Mouse (Mus musculus) heart, embryonic 15.5 days (tissue): ENCODE results near the gene Atp6v0a2. TPM values are rescaled to one million over a fixed set of nuclear protein-coding genes. Genes with fewer than 3 reads are reported as not detected.
"Not testable (repeated sequence)": the region's sequence is repeated elsewhere in the genome, so short reads cannot be mapped to it uniquely, and the experiment has no call there.

Source experiments
- ATAC-seq: fragments of 200-750 bp; cut with Nextera tagmentation; replicated peaks from 2 replicates; pipeline ENCODE4 v1.8.0; 2017; ENCODE audit warnings: low read depth, moderate TSS enrichment; ENCODE audit not compliant: insufficient number of reproducible peaks, insufficient read depth, low FRiP score
- H3K27ac ChIP-seq: fragments of 300-500 bp; sonication (generic); 2 replicates; pipeline ENCODE4 v1.5.1; 2015; ENCODE audit warnings: mild to moderate bottlenecking, inconsistent platforms
- H3K27me3 ChIP-seq: fragments of 300-500 bp; sonication (generic); 2 replicates; pipeline ENCODE4 v1.6.1; 2015; ENCODE audit warnings: inconsistent platforms
- H3K36me3 ChIP-seq: fragments of 300-500 bp; sonication (generic); 2 replicates; pipeline ENCODE4 v1.6.1; 2015; ENCODE audit warnings: mild to moderate bottlenecking, inconsistent platforms
- H3K4me1 ChIP-seq: fragments of 300-500 bp; sonication (generic); replicated peaks from 2 replicates; pipeline ENCODE4 v1.6.1; 2015; ENCODE audit warnings: inconsistent platforms
- H3K4me2 ChIP-seq: fragments of 300-500 bp; sonication (generic); 2 replicates; pipeline ENCODE4 v1.6.1; 2015; ENCODE audit warnings: inconsistent platforms, mild to moderate bottlenecking, moderate library complexity
- H3K4me3 ChIP-seq: fragments of 300-500 bp; sonication (generic); 2 replicates; pipeline ENCODE4 v1.5.1; 2015; ENCODE audit warnings: mild to moderate bottlenecking, inconsistent platforms
- H3K9ac ChIP-seq: fragments of 300-500 bp; sonication (generic); 2 replicates; pipeline ENCODE4 v1.6.1; 2015; ENCODE audit warnings: mild to moderate bottlenecking, inconsistent platforms
- H3K9me3 ChIP-seq: fragments of 300-500 bp; sonication (generic); replicated peaks from 2 replicates; pipeline ENCODE4 v1.6.1; 2016; ENCODE audit warnings: inconsistent platforms
- WGBS: fragments of 180-500 bp; shearing (Covaris S2); methylation state at CpG from one replicate; pipeline ENCODE4 v1.1.7; 2015; ENCODE audit warnings: mixed read lengths; 5-methylcytosine and 5-hydroxymethylcytosine counted together
- polyA plus RNA-seq: library from polyadenylated mRNA; unstranded; fragments of >200 nt; fragmentation: Nextera tagmentation; extraction: Ambion mirVana; gene quantifications from 2 replicates; pipeline ENCODE4 v1.2.1, GENCODE M21; 2015

Gene Atp6v0a2
- polyA plus RNA-seq, 1 experiment from 2014 or later, result 26.6 TPM

GRCm38 (mm10) chr5:124614709-124615108 is 13.7 kb upstream of the Atp6v0a2 start:
- H3K9me3 ChIP-seq, result no peaks in the 10 kb centered on the region
- no peak overlapping the region for H3K9ac ChIP-seq
- WGBS, result 74% methylated on average over 11 of the region's 11 CpGs
- H3K4me1 ChIP-seq, result no peaks in the 10 kb centered on the region
- no peak overlapping the region for H3K4me2 ChIP-seq
- peak overlapping the region; percentile 21; the same call in 1 of the 2 replicates for H3K27ac ChIP-seq
- ATAC-seq, result 0 out of 2 replicates have a peak, but pooled peaks have one; percentile 22
- no peaks in the 10 kb centered on the region for H3K36me3 ChIP-seq
- H3K27me3 ChIP-seq, result no peaks in the 10 kb centered on the region
- H3K4me3 ChIP-seq, result no peak overlapping the region

DNA sequence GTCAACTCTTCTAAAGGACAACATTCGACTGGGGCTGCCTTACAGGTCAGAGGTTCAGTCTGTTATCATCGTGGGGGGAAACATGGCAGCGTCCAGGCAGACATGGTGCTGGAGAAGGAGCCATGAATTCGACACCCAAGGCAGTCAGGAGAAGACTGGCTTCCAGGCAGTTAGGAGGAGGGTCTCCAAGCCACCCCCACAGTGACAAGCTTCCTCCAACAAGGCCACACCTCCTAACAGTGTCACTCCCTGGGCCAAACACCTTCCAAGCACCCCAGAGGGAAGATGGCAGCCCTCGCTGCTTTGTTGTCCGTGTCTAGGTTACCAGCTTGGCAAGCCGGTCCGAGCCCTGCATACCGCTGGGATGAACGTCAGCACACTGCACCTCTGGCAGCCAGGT is 9.7 kb upstream of the Atp6v0a2 start:
- no peaks in the 10 kb centered on the region for H3K36me3 ChIP-seq
- H3K4me1 ChIP-seq, result no peaks in the 10 kb centered on the region
- H3K9me3 ChIP-seq, result no peaks in the 10 kb centered on the region
- no peak overlapping the region for H3K4me3 ChIP-seq
- no peak overlapping the region for H3K4me2 ChIP-seq
- no peak overlapping the region for H3K9ac ChIP-seq
- no peak overlapping the region for H3K27ac ChIP-seq
- 73% methylated on average over 10 of the region's 10 CpGs for WGBS
- no peaks in the 10 kb centered on the region for H3K27me3 ChIP-seq
- no peak for ATAC-seq

GRCm38 (mm10) chr5:124621362-124621761 is 7.0 kb upstream of the Atp6v0a2 start:
- no peaks in the 10 kb centered on the region for H3K4me1 ChIP-seq
- H3K36me3 ChIP-seq, result no peaks in the 10 kb centered on the region

GRCm38 (mm10) chr5:124622890-124623289 is 5.5 kb upstream of the Atp6v0a2 start:
- no peak for ATAC-seq
- H3K27me3 ChIP-seq, result no peaks in the 10 kb centered on the region
- no peak overlapping the region for H3K4me2 ChIP-seq
- H3K4me3 ChIP-seq, result no peak overlapping the region
- H3K36me3 ChIP-seq, result no peaks in the 10 kb centered on the region
- WGBS, result 80% methylated on average over 15 of the region's 15 CpGs
- no peaks in the 10 kb centered on the region for H3K9me3 ChIP-seq
- H3K4me1 ChIP-seq, result peaks cover under 1% of the 10 kb centered on the region; the same call in 1 of the 2 replicates
- H3K9ac ChIP-seq, result no peak overlapping the region
- no peak overlapping the region for H3K27ac ChIP-seq

More at GRCm38 (mm10) chr5:124621362-124621761, 7.0 kb upstream of the Atp6v0a2 start:
- Histone ChIP-seq H3K27ac (no peak overlapping the region), H3K4me2 (no peak overlapping the region), H3K4me3 (no peak overlapping the region), H3K9me3 (no peaks in the 10 kb centered on the region), H3K27me3 (no peaks in the 10 kb centered on the region), H3K9ac (no peak overlapping the region)
- WGBS, result 73% methylated on average over 13 of the region's 13 CpGs
- ATAC-seq, result no peak

GRCm38 (mm10) chr5:124624291-124624690 is 4.1 kb upstream of the Atp6v0a2 start:
- Histone ChIP-seq H3K4me1 (peaks cover 6% of the 10 kb centered on the region), H3K27ac (no peak overlapping the region), H3K9me3 (no peaks in the 10 kb centered on the region), H3K27me3 (no peaks in the 10 kb centered on the region), H3K9ac (no peak overlapping the region), H3K4me2 (no peak overlapping the region), H3K36me3 (no peaks in the 10 kb centered on the region), H3K4me3 (no peak overlapping the region)
- no peak for ATAC-seq
- 81% methylated on average over 9 of the region's 9 CpGs for WGBS

- 9% methylated on average over 11 of the region's 11 CpGs for WGBS
- no peak for ATAC-seq
- Histone ChIP-seq H3K4me1 (peaks cover 20% of the 10 kb centered on the region), H3K9me3 (no peaks in the 10 kb centered on the region), H3K27ac (no peak overlapping the region), H3K4me2 (peak overlapping the region; percentile 93), H3K4me3 (peak overlapping the region; percentile 86), H3K27me3 (no peaks in the 10 kb centered on the region), H3K9ac (peak overlapping the region; percentile 85), H3K36me3 (peaks cover 16% of the 10 kb centered on the region)
These were observed 1.3 kb downstream of the Atp6v0a2 start for GRCm38 (mm10) chr5:124629641-124630040.

- no peak overlapping the region for H3K9ac ChIP-seq
- 90% methylated on average over 11 of the region's 11 CpGs for WGBS
These were observed 3.3 kb downstream of the Atp6v0a2 start for GRCm38 (mm10) chr5:124631685-124632084.

DNA sequence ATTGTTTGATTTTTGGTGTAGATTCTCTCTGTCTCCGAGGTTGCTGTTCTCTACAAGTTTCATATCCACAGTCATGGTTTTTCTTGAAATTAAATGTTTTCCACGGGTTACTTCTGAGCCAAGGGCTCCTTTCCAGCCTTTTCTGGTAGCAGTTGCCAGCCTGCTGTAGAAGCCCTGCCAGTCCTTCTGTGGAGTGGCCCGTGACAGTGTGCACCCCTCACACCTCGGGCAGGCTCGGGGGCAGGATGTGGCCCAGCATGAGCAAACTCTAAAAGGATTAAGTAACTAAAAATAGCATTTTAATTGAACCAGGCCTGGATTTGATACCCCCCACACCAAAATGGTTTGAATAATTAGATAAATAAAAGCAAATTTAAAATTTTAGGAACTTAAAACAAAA is 4.1 kb downstream of the Atp6v0a2 start:
- H3K9ac ChIP-seq, result no peak overlapping the region
- H3K27me3 ChIP-seq, result no peaks in the 10 kb centered on the region
- H3K4me2 ChIP-seq, result no peak overlapping the region
- H3K36me3 ChIP-seq, result peaks cover 41% of the 10 kb centered on the region
- H3K9me3 ChIP-seq, result no peaks in the 10 kb centered on the region
- ATAC-seq, result no peak
- H3K27ac ChIP-seq, result no peak overlapping the region
- 52% methylated on average over 5 of the region's 5 CpGs for WGBS
- peaks cover 20% of the 10 kb centered on the region for H3K4me1 ChIP-seq
- H3K4me3 ChIP-seq, result no peak overlapping the region

More at GRCm38 (mm10) chr5:124631685-124632084, 3.3 kb downstream of the Atp6v0a2 start:
- Histone ChIP-seq H3K4me2 (no peak overlapping the region), H3K27me3 (no peaks in the 10 kb centered on the region), H3K4me1 (peaks cover 20% of the 10 kb centered on the region), H3K27ac (no peak overlapping the region), H3K4me3 (no peak overlapping the region), H3K9me3 (no peaks in the 10 kb centered on the region), H3K36me3 (peaks cover 33% of the 10 kb centered on the region)
- no peak for ATAC-seq

DNA sequence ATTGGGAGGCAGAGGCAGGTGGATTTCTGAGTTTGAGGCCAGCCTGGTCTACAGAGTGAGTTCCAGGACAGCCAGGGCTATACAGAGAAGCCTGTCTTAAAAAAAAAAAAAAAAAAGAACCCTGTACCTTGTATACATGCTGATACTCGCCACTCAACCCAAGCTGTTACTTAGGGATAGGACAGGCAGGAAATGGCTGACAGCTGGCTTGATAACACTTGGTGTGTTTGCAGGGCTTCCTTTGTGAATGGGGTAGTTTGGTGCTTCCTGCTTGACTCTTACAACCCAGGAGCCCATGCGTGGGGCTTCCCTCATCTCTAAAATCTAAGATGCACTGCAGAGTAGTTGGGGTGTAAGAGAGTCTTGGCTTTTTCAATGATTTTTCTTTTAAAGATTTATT is 5.0 kb downstream of the Atp6v0a2 start:
- peaks cover 14% of the 10 kb centered on the region for H3K4me1 ChIP-seq
- H3K4me3 ChIP-seq, result no peak overlapping the region
- H3K27ac ChIP-seq, result no peak overlapping the region
- H3K27me3 ChIP-seq, result no peaks in the 10 kb centered on the region
- H3K4me2 ChIP-seq, result no peak overlapping the region
- peaks cover 49% of the 10 kb centered on the region for H3K36me3 ChIP-seq
- 59% methylated on average over 2 of the region's 2 CpGs for WGBS
- no peaks in the 10 kb centered on the region for H3K9me3 ChIP-seq
- no peak for ATAC-seq
- no peak overlapping the region for H3K9ac ChIP-seq

DNA sequence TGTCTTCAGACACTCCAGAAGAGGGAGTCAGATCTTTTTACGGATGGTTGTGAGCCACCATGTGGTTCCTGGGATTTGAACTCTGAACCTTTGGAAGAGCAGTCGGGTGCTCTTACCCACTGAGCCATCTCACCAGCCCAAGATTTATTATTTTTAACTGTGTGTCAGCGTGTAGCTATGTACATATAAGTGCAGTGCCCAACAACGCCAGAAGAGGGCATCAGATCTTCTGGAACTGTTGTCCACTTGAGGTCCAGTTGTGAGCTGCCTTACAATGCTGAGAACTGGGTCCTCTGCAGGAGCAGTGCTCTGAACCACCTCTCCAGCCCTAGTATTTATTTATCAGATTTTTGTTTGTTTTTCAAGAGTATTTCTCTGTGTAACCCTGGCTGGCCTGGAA is 6.7 kb downstream of the Atp6v0a2 start:
- H3K9me3 ChIP-seq, H3K4me2 ChIP-seq, H3K27ac ChIP-seq, H3K4me3 ChIP-seq, H3K27me3 ChIP-seq, H3K9ac ChIP-seq, H3K4me1 ChIP-seq, ATAC-seq: not testable (repeated sequence)
- WGBS, result 86% methylated on average over 4 of the region's 4 CpGs
- H3K36me3 ChIP-seq, result peaks cover 65% of the 10 kb centered on the region

DNA sequence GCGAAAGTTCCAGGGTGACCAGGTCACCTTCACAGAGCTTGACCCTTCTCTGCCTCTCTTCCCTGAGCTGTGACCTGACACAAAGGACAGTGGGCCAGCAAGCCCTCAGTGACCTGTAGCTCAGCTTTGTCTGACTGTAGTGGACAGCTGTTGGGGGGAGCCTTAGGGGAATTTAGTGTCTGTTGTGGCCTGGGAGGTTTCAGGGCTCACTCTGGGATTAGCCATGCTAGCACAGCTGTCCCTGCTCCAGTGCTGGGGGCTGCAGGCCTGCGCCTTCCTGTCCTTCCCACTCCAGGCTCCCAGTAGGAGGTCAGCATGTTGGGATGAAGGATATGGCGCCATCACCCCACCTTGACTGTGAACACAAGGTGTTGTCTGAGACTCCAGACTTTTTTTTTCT is 7.8 kb downstream of the Atp6v0a2 start:
- Histone ChIP-seq H3K4me3 (no peak overlapping the region), H3K9me3 (no peaks in the 10 kb centered on the region), H3K36me3 (peaks cover 69% of the 10 kb centered on the region), H3K4me1 (no peaks in the 10 kb centered on the region), H3K27me3 (no peaks in the 10 kb centered on the region), H3K4me2 (no peak overlapping the region), H3K9ac (no peak overlapping the region), H3K27ac (no peak overlapping the region)
- WGBS, result 90% methylated on average over 3 of the region's 3 CpGs
- ATAC-seq, result no peak

- H3K4me3 ChIP-seq, result no peak overlapping the region
- no peaks in the 10 kb centered on the region for H3K4me1 ChIP-seq
- H3K36me3 ChIP-seq, result peaks cover 75% of the 10 kb centered on the region
- no peaks in the 10 kb centered on the region for H3K27me3 ChIP-seq
- no peak overlapping the region for H3K9ac ChIP-seq
- no peaks in the 10 kb centered on the region for H3K9me3 ChIP-seq
- ATAC-seq, result no peak
- H3K4me2 ChIP-seq, result no peak overlapping the region
- H3K27ac ChIP-seq, result no peak overlapping the region
- WGBS, result 97% methylated on average over 4 of the region's 4 CpGs
These were observed 8.3 kb downstream of the Atp6v0a2 start for GRCm38 (mm10) chr5:124636694-124637093.
